Comparison of ENCODE assay signal across 8 mouse cellular contexts in the genomic region with DNA sequence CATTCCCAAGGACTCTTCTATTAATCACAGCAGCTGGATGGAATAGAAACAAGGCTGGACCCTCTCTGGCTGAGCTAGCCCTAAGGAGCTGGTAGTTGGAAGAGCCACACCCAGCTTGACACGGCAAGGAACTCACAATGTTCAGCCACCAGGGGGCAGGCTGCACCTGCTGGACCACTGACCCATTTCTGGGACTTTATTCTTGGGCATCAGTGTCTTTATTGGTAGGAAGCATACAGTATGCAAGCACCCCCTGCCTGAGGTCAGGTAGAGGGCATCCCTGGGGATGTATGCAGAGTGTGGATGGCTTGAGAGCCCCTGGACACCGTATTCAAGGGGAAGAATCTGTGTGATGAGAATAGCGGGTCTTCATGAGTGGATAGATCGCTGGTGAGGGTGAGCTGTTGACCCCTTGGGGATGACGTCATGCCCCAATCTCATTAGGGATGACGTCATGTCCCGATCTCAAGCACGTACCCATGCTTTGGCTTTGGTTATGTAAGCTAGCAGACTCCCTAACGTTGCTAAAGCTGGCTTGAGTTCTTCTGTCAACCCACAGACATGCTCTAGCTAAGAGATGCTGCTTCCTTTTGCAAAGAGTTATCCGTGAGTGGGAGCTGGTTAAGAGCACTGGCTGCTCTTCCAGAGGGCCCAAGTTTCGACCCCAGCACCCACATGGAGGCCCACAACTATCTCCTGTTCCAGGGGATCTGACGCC. TPM values are rescaled to one million over a fixed set of nuclear protein-coding genes. Genes with fewer than 3 reads are reported as not detected.
A peak's percentile ranks its signal among the peaks of the same experiment; 100 is the strongest.
DNase-seq lines count a peak whose midpoint lies in the region; ATAC-seq and TF ChIP-seq lines count a peak whose summit lies in the region.
"Had no signal": no experiment of that assay in that cellular context is flagged by ENCODE, and none has a peak within 500 bp of the region (broad histone marks: within the 10 kb centered on the region; RNA-seq: fewer than 3 reads in every experiment).

No protein-coding gene starts in this region.

- no peak overlapping the region for H3K4me2 ChIP-seq in embryonic facial prominence, embryonic 12.5 days (replicated peaks)
- no peak overlapping the region for H3K4me2 ChIP-seq in heart, postnatal 0 days (ENCODE audit: low read depth, low read length)
- H3K4me2 ChIP-seq: liver, embryonic 15.5 days had no signal

- 47% methylated on average over 12 of the region's 12 CpGs for WGBS in embryonic facial prominence, embryonic 12.5 days
- WGBS in heart, postnatal 0 days, result 26% methylated on average over 12 of the region's 12 CpGs

- ATAC-seq in embryonic facial prominence, embryonic 12.5 days (ENCODE audit: insufficient number of reproducible peaks, insufficient read depth, low FRiP score, low TSS enrichment), result 0 out of 2 replicates have a peak, but pooled peaks have one; percentile 13
- peak; percentile 24 for ATAC-seq in heart, postnatal 0 days (ENCODE audit: insufficient read depth, low read depth)
- ATAC-seq in megakaryocyte, adult 5-6 weeks (ENCODE audit: poor library complexity, severe bottlenecking), result peak; percentile 65

- peak; percentile 59 for DNase-seq in adrenal gland, adult 8-10 months
- peak; percentile 82 for DNase-seq in heart, postnatal 0 days (ENCODE audit: low spot score)
- peak; percentile 69 for DNase-seq in left cerebral cortex, adult 11 months (ENCODE audit: low spot score)
- peak; percentile 30 to 54 for DNase-seq in spleen, postnatal 14 days (ENCODE audit: low spot score in 2 of 2)

- no peaks in the 10 kb centered on the region for H3K9me3 ChIP-seq in ES-Bruce4 (replicated peaks; ENCODE audit: control insufficient read depth, insufficient read depth, low read length, poor library complexity, severe bottlenecking)
- H3K9me3 ChIP-seq in embryonic facial prominence, embryonic 12.5 days, result no peaks in the 10 kb centered on the region
- no peaks in the 10 kb centered on the region for H3K9me3 ChIP-seq in heart, postnatal 0 days (replicated peaks; ENCODE audit: control insufficient read depth, low read length)
- H3K9me3 ChIP-seq: liver, embryonic 15.5 days had no signal

- peak; percentile 44; the same call in 1 of the 2 replicates for TF ChIP-seq EP300 in ES-Bruce4 (IDR thresholded peaks at IDR 0.05; ENCODE audit: insufficient read depth, low read depth, low read length)
- no peak for TF ChIP-seq EP300 in heart, postnatal 0 days (IDR thresholded peaks at IDR 0.05; ENCODE audit: low read depth)

- no peaks in the 10 kb centered on the region for H3K27me3 ChIP-seq in ES-Bruce4 (ENCODE audit: control insufficient read depth, insufficient read depth, low read length, poor library complexity, severe bottlenecking)
- H3K27me3 ChIP-seq in embryonic facial prominence, embryonic 12.5 days, result no peaks in the 10 kb centered on the region
- H3K27me3 ChIP-seq in heart, postnatal 0 days (ENCODE audit: control insufficient read depth, insufficient read depth, low read length), result no peaks in the 10 kb centered on the region

- no peak for TF ChIP-seq POLR2A in ES-Bruce4 (IDR thresholded peaks at IDR 0.05; ENCODE audit: insufficient read depth, low read length)

- no peaks in the 10 kb centered on the region for H3K36me3 ChIP-seq in ES-Bruce4 (ENCODE audit: control insufficient read depth, insufficient read depth, low read length, poor library complexity, severe bottlenecking)
- no peaks in the 10 kb centered on the region for H3K36me3 ChIP-seq in embryonic facial prominence, embryonic 12.5 days
- H3K36me3 ChIP-seq in heart, postnatal 0 days (replicated peaks; ENCODE audit: control insufficient read depth, insufficient read depth, low read length), result no peaks in the 10 kb centered on the region
- H3K36me3 ChIP-seq: liver, embryonic 15.5 days had no signal

- peak; percentile 97 for TF ChIP-seq CTCF in ES-Bruce4 (IDR thresholded peaks at IDR 0.05; ENCODE audit: low read depth, low read length)
- peak; percentile 97 for TF ChIP-seq CTCF in heart, postnatal 0 days (IDR thresholded peaks at IDR 0.05; ENCODE audit: low read depth)

- H3K4me1 ChIP-seq in ES-Bruce4 (ENCODE audit: control insufficient read depth, insufficient read depth, low read length), result no peaks in the 10 kb centered on the region
- H3K4me1 ChIP-seq in embryonic facial prominence, embryonic 12.5 days, result peaks cover 11% of the 10 kb centered on the region
- H3K4me1 ChIP-seq in heart, postnatal 0 days (ENCODE audit: control insufficient read depth, insufficient read depth), result peaks cover 7% of the 10 kb centered on the region; the same call in 1 of the 2 replicates

- no peak overlapping the region for H3K27ac ChIP-seq in ES-Bruce4 (ENCODE audit: insufficient read depth, low read length)
- no peak overlapping the region for H3K27ac ChIP-seq in embryonic facial prominence, embryonic 12.5 days
- H3K27ac ChIP-seq in heart, postnatal 0 days (ENCODE audit: low read depth), result no peak overlapping the region
- H3K27ac ChIP-seq: liver, embryonic 15.5 days had no signal

- H3K4me3 ChIP-seq in ES-Bruce4 (ENCODE audit: low read depth, low read length), result no peak overlapping the region
- no peak overlapping the region for H3K4me3 ChIP-seq in embryonic facial prominence, embryonic 12.5 days
- H3K4me3 ChIP-seq in heart, postnatal 0 days (ENCODE audit: low read depth, low read length), result no peak overlapping the region
- H3K4me3 ChIP-seq: liver, embryonic 15.5 days had no signal

- H3K9ac ChIP-seq in ES-Bruce4 (ENCODE audit: low read depth, poor library complexity, severe bottlenecking), result no peak overlapping the region
- no peak overlapping the region for H3K9ac ChIP-seq in embryonic facial prominence, embryonic 12.5 days
- no peak overlapping the region for H3K9ac ChIP-seq in heart, postnatal 0 days (replicated peaks; ENCODE audit: low read depth, low read length)
- H3K9ac ChIP-seq: liver, embryonic 15.5 days had no signal

RNA-seq across cellular contexts. Expression of a gene that starts 5.3 kb away (rescaled TPM):
- polyA plus RNA-seq in ES-Bruce4 (2011; ENCODE audit: insufficient read depth, insufficient read length, low read depth, missing spikeins), result 20.2 and 20.5 TPM in 2 replicates
- 10 to 100 TPM; 22.0 to 35.1 (median 28.0) TPM for total RNA-seq in adrenal gland, adult 8-10 months (2022)
- 16.0 and 16.8 TPM in 2 replicates for polyA plus RNA-seq in embryonic facial prominence, embryonic 12.5 days (2016; fragmentation: Nextera tagmentation; extraction: Ambion mirVana)
- total RNA-seq in heart, postnatal 0 days (2014; rRNA removed; ENCODE audit: low replicate concordance), result 12.6 and 33.7 TPM in 2 replicates
- 4.3 TPM in 2 replicates for polyA plus RNA-seq in heart, postnatal 0 days (2015; fragmentation: Nextera tagmentation; extraction: Ambion mirVana)
- 17.3 and 17.8 TPM in 2 replicates for total RNA-seq in megakaryocyte, adult 5-6 weeks (2015)
- total RNA-seq in megakaryocyte, adult 5-6 weeks (2017), result 8.5 and 9.8 TPM in 2 replicates

Comparison
In these comparisons a context has a peak if more than half of its experiments do, and no peak if none do; other contexts are left out.
1. ATAC-seq: peak in every context shown above with its lines; median percentile 65 in megakaryocyte, adult 5-6 weeks; 24 in heart, postnatal 0 days; 13 in embryonic facial prominence, embryonic 12.5 days.